Mouse (Mus musculus): Measurements from ENCODE around the gene Aldh8a1. TPM values are rescaled to one million over a fixed set of nuclear protein-coding genes. Genes with fewer than 3 reads are reported as not detected.

Aldh8a1 gene
- polyA plus RNA-seq (2014; fragmentation: Nextera tagmentation; extraction: Ambion mirVana): not detected in 2 replicates

DNA sequence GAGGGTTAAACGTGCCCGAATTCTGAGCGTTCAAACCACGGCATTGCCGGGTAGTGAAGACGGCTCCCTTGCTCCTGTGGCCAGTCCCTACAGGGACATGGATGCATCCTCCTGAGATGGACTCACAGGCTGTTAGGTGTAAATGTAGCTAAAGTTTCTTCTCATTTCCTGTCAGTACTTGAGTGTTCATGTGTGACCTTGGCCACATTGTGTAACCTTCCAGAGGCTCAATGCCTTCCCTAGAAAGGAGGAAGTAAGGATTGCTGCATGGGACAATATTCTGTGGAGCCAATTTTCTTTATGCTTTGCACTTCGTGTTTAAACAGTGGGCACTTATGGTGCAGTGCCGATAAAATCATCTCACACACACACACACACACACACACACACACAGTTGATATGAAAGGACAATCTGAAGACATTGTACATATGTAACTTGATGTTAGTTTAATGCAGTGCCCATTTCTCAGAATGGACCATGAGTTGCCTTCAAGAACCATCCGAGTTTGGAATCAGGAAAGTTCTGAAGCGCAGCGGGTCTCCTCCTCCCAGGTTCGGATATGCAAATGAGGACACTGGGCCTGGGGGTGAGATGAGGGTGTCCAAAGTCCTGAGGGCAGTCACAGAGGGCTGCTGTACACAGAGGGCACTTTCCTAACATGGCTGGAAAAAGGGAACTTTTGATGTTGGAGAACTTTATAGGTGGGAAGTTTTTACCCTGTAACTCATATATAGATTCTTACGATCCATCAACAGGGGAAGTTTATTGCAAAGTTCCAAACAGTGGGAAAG is at the start of gene Aldh8a1:
Aldh8a1 (plus strand) TSS at position 610 of the 792 bp plus-strand sequence.
- 83% methylated on average over 13 of the region's 13 CpGs for WGBS
- no peak within 1 kb of the TSS for H3K4me3 ChIP-seq (ENCODE audit: low read depth, low read length)
- H3K27ac ChIP-seq (ENCODE audit: low read depth, low read length): no peak within 1 kb of the TSS
- H3K4me2 ChIP-seq (ENCODE audit: low read depth, low read length, severe bottlenecking): no peak within 1 kb of the TSS
- ATAC-seq (replicated peaks; ENCODE audit: low FRiP score): no peak
- H3K9ac ChIP-seq (ENCODE audit: low read length): no peak within 1 kb of the TSS
- H3K27me3 ChIP-seq (ENCODE audit: control insufficient read depth, insufficient read depth, low read length): no peaks in the 10 kb centered on the region
- H3K36me3 ChIP-seq (ENCODE audit: control insufficient read depth, insufficient read depth, low read length): no peaks in the 10 kb centered on the region
- no peaks in the 10 kb centered on the region for H3K9me3 ChIP-seq (ENCODE audit: control insufficient read depth, low read length)
- H3K4me1 ChIP-seq (replicated peaks; ENCODE audit: control insufficient read depth, insufficient read depth, low read length): no peaks in the 10 kb centered on the region
- no peak for DNase-seq (ENCODE audit: low spot score)

DNA sequence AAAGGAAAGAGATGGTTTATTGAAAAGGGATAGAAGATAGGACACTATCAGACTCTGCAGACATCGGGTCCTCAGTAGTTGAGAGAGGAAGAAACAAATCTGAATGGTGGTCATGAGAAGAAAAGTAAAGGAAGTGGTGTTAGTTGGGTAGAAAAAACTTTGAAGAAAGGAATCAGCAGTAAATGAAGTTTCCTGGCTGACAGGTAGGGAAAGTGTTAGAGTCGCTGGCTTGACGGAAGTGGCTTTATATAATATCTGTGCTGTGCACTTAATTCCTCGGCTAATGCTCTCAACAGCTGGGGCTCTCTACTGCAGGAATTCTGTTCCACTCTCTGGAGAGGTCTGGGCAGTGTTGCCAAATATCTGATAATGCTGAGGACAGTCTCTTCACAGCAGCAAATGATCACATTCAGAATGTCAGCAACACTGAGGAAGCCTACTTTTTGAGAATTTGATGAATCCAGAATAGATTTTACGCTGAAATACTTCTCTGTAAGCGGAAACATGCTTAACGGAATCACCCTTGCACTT is 49.4 kb upstream of the Aldh8a1 start:
- no peaks in the 10 kb centered on the region for H3K36me3 ChIP-seq (ENCODE audit: control insufficient read depth, insufficient read depth, low read length)
- H3K27me3 ChIP-seq (ENCODE audit: control insufficient read depth, insufficient read depth, low read length): no peaks in the 10 kb centered on the region
- no peak for DNase-seq (ENCODE audit: low spot score)

DNA sequence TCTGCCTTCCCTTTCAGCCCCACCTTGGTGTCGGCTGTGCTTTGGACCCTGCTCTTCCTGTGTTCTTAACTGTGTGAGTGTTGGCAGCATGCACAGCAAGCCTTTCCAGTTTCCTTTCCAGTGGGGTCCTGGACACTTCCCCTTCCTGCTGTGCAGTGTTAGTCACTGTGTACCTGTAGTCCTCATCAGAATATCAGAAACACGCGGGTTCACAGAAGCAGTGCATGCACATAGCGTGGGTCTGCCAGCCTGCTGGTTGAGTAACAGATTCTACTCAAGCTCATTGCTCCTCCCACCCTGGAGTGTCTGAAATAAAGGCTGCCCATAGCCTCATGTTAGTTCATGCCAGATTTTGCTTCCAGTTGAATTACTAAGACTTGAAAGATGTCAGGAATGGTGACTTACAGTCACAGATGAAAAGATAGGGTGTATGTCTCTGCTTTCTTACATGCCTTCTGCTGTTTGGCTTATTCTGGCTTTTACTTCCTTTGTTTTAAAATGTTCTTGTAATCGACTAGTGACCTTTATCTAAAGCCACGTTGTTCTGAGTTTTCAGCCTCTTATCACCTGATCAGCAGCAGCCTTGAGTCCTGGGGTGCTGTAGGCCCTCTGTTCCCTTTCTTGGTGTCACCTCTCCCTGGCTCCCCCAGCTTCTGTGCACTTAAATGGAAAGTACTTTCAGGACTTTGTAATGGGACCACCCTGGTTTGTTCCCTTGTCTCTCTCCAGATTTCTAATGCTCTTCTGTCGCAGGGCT is 42.6 kb upstream of the Aldh8a1 start:
- H3K4me3 ChIP-seq (ENCODE audit: low read depth, low read length): no peak overlapping the region
- DNase-seq (ENCODE audit: low spot score) (no peak), ATAC-seq (replicated peaks; ENCODE audit: low FRiP score) (no peak)
- H3K27ac ChIP-seq (ENCODE audit: low read depth, low read length): no peak overlapping the region
- no peaks in the 10 kb centered on the region for H3K27me3 ChIP-seq (ENCODE audit: control insufficient read depth, insufficient read depth, low read length)
- H3K36me3 ChIP-seq (ENCODE audit: control insufficient read depth, insufficient read depth, low read length): peaks cover 7% of the 10 kb centered on the region
- no peak overlapping the region for H3K9ac ChIP-seq (ENCODE audit: low read length)
- 84% methylated on average over 7 of the region's 7 CpGs for WGBS
- H3K9me3 ChIP-seq (ENCODE audit: control insufficient read depth, low read length): peaks cover 4% of the 10 kb centered on the region; the same call in 1 of the 2 replicates
- no peaks in the 10 kb centered on the region for H3K4me1 ChIP-seq (replicated peaks; ENCODE audit: control insufficient read depth, insufficient read depth, low read length)
- no peak overlapping the region for H3K4me2 ChIP-seq (ENCODE audit: low read depth, low read length, severe bottlenecking)

More for the DNA sequence above, 49.4 kb upstream of the Aldh8a1 start:
- Histone ChIP-seq H3K9ac (ENCODE audit: low read length) (no peak overlapping the region), H3K4me2 (ENCODE audit: low read depth, low read length, severe bottlenecking) (no peak overlapping the region), H3K4me1 (replicated peaks; ENCODE audit: control insufficient read depth, insufficient read depth, low read length) (no peaks in the 10 kb centered on the region), H3K9me3 (ENCODE audit: control insufficient read depth, low read length) (no peaks in the 10 kb centered on the region), H3K4me3 (ENCODE audit: low read depth, low read length) (no peak overlapping the region), H3K27ac (ENCODE audit: low read depth, low read length) (no peak overlapping the region)
- no peak for ATAC-seq (replicated peaks; ENCODE audit: low FRiP score)
- 95% methylated on average over 7 of the region's 7 CpGs for WGBS

DNA sequence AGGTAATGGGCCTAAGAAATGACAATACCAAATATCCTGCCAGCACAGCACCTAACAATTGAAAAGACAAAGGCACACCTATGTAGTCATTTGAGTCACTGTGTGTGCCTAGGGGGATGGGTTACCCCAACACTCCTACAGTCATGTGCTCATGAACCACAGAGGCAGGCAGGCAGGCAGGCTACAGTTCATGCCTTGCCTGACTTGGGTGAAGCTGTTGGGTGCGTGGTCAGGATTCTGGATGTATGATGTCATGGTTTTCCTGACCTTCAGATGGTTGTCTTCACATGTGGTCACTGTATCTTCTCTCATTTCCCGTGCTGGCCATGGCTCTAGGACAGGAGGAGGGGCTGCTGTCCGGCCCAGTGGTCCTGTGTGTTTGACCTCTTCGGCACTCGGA is 41.6 kb upstream of the Aldh8a1 start:
- DNase-seq (ENCODE audit: low spot score): no peak
- Histone ChIP-seq H3K4me3 (ENCODE audit: low read depth, low read length) (no peak overlapping the region), H3K9ac (ENCODE audit: low read length) (no peak overlapping the region), H3K27ac (ENCODE audit: low read depth, low read length) (no peak overlapping the region), H3K27me3 (ENCODE audit: control insufficient read depth, insufficient read depth, low read length) (no peaks in the 10 kb centered on the region), H3K9me3 (ENCODE audit: control insufficient read depth, low read length) (peaks cover 4% of the 10 kb centered on the region; the same call in 1 of the 2 replicates), H3K4me2 (ENCODE audit: low read depth, low read length, severe bottlenecking) (no peak overlapping the region), H3K36me3 (ENCODE audit: control insufficient read depth, insufficient read depth, low read length) (peaks cover 7% of the 10 kb centered on the region), H3K4me1 (replicated peaks; ENCODE audit: control insufficient read depth, insufficient read depth, low read length) (no peaks in the 10 kb centered on the region)
- no peak for ATAC-seq (replicated peaks; ENCODE audit: low FRiP score)
- 89% methylated on average over 5 of the region's 5 CpGs for WGBS

DNA sequence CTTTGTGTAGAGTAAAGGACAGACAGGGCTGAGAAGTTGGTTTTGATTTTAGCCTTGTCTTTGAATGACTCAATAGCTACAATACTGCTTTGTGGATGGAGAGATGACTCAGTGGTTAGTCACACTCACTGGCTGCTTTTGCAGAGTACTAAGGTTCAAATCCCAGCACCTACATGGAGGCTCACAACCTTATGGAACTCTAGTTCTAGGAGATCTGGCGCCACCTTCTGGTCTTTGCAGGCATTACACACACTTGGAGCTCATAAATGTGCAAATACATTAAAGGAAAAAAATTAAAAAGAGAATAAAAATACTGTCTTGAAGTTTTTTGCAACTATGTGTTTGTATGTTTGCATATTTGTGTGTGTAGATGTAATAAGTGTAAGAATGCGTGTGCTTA is 39.9 kb upstream of the Aldh8a1 start:
- Histone ChIP-seq H3K4me3 (ENCODE audit: low read depth, low read length) (no peak overlapping the region), H3K27me3 (ENCODE audit: control insufficient read depth, insufficient read depth, low read length) (no peaks in the 10 kb centered on the region), H3K9me3 (ENCODE audit: control insufficient read depth, low read length) (peaks cover 4% of the 10 kb centered on the region; the same call in 1 of the 2 replicates), H3K27ac (ENCODE audit: low read depth, low read length) (no peak overlapping the region), H3K36me3 (ENCODE audit: control insufficient read depth, insufficient read depth, low read length) (peaks cover 7% of the 10 kb centered on the region), H3K4me2 (ENCODE audit: low read depth, low read length, severe bottlenecking) (no peak overlapping the region), H3K4me1 (replicated peaks; ENCODE audit: control insufficient read depth, insufficient read depth, low read length) (no peaks in the 10 kb centered on the region), H3K9ac (ENCODE audit: low read length) (no peak overlapping the region)
- DNase-seq (ENCODE audit: low spot score) (no peak), ATAC-seq (replicated peaks; ENCODE audit: low FRiP score) (no peak)
- 56% methylated on average over 2 of the region's 2 CpGs for WGBS

DNA sequence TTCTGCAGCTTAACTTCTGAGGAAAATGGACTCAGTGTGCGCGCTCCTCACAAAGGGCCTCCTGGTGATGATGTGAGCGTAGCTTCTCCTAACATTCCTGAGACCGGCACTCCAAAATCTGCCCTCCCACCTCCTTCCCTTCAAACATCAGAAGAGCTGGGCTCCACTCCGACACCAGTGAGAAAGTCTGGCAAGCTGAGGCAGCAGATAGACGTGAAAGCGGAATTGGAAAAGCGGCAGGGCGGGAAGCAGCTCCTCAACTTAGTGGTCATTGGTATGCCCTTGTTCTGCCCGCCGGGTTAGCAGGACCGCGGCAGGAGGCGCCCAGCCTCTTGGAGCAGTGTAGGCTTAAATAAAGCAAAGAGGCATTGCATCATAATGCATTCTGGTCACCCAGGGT is 35.4 kb upstream of the Aldh8a1 start:
- no peaks in the 10 kb centered on the region for H3K27me3 ChIP-seq (ENCODE audit: control insufficient read depth, insufficient read depth, low read length)
- 88% methylated on average over 14 of the region's 14 CpGs for WGBS
- no peaks in the 10 kb centered on the region for H3K4me1 ChIP-seq (replicated peaks; ENCODE audit: control insufficient read depth, insufficient read depth, low read length)
- H3K9me3 ChIP-seq (ENCODE audit: control insufficient read depth, low read length): peaks cover 4% of the 10 kb centered on the region; the same call in 1 of the 2 replicates
- H3K4me3 ChIP-seq (ENCODE audit: low read depth, low read length): no peak overlapping the region
- no peak for ATAC-seq (replicated peaks; ENCODE audit: low FRiP score)
- H3K4me2 ChIP-seq (ENCODE audit: low read depth, low read length, severe bottlenecking): no peak overlapping the region
- no peak for DNase-seq (ENCODE audit: low spot score)
- H3K9ac ChIP-seq (ENCODE audit: low read length): no peak overlapping the region
- H3K27ac ChIP-seq (ENCODE audit: low read depth, low read length): no peak overlapping the region
- peaks cover 5% of the 10 kb centered on the region for H3K36me3 ChIP-seq (ENCODE audit: control insufficient read depth, insufficient read depth, low read length)

DNA sequence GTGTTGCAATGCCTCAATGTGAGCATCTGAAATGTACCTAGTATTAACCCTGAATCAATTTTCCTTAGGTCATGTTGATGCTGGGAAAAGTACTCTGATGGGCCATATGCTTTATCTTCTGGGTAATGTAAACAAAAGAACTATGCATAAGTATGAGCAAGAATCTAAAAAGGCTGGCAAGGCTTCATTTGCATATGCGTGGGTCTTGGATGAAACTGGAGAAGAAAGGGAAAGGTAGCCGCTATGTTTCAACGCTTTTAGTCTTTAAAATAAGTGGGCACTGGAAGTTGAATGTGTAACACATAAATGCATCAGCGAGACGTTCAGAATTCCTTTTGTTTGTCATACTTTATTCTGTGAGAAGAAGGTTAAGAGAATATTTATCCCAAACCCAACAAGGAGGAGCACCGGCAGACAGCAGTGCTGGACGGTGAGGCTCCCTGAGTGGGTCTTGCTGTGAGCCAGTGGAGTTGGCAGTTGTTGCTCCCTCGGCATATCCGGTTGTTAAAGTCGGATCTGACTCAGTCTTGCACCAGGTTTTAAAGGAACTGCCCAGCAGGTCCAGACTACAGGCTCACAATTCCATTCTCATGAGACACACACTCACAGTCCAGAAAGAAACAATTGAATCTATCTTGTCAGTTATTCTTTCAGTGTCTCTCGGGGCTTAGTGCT is 34.6 kb upstream of the Aldh8a1 start:
- Histone ChIP-seq H3K36me3 (ENCODE audit: control insufficient read depth, insufficient read depth, low read length) (peaks cover 3% of the 10 kb centered on the region; the same call in 1 of the 2 replicates), H3K4me2 (ENCODE audit: low read depth, low read length, severe bottlenecking) (no peak overlapping the region), H3K9ac (ENCODE audit: low read length) (no peak overlapping the region), H3K4me1 (replicated peaks; ENCODE audit: control insufficient read depth, insufficient read depth, low read length) (no peaks in the 10 kb centered on the region), H3K27ac (ENCODE audit: low read depth, low read length) (no peak overlapping the region), H3K9me3 (ENCODE audit: control insufficient read depth, low read length) (no peaks in the 10 kb centered on the region), H3K4me3 (ENCODE audit: low read depth, low read length) (no peak overlapping the region), H3K27me3 (ENCODE audit: control insufficient read depth, insufficient read depth, low read length) (no peaks in the 10 kb centered on the region)
- DNase-seq (ENCODE audit: low spot score) (no peak), ATAC-seq (replicated peaks; ENCODE audit: low FRiP score) (no peak)
- 87% methylated on average over 11 of the region's 11 CpGs for WGBS

DNA sequence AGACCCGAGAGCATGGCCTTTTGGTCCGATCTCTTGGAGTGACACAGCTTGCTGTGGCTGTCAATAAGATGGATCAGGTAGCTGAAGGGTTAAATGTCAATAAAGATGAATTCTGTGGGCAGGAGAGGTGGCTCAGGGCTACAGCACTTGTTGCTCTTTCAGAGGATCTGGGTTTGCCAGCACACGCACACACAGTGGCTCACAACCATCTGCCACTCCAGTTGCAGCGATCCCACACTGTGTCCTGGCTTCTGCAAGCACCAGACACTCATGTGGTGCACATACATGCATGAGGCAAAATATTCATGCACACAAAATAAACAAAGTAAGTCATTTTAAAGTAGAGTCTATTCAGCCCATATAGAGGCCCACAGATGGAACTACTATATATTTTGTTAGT is 29.8 kb upstream of the Aldh8a1 start:
- no peak for ATAC-seq (replicated peaks; ENCODE audit: low FRiP score)
- Histone ChIP-seq H3K27me3 (ENCODE audit: control insufficient read depth, insufficient read depth, low read length) (no peaks in the 10 kb centered on the region), H3K4me3 (ENCODE audit: low read depth, low read length) (no peak overlapping the region), H3K9ac (ENCODE audit: low read length) (no peak overlapping the region), H3K9me3 (ENCODE audit: control insufficient read depth, low read length) (no peaks in the 10 kb centered on the region), H3K36me3 (ENCODE audit: control insufficient read depth, insufficient read depth, low read length) (peaks cover 9% of the 10 kb centered on the region; the same call in 1 of the 2 replicates), H3K4me2 (ENCODE audit: low read depth, low read length, severe bottlenecking) (no peak overlapping the region), H3K4me1 (replicated peaks; ENCODE audit: control insufficient read depth, insufficient read depth, low read length) (no peaks in the 10 kb centered on the region), H3K27ac (ENCODE audit: low read depth, low read length) (no peak overlapping the region)
- 91% methylated on average over 4 of the region's 4 CpGs for WGBS
- DNase-seq (ENCODE audit: low spot score): no peak
